Mouse (Mus musculus) liver, adult 2 months (tissue): ENCODE results near the gene St5. TPM values are rescaled to one million over a fixed set of nuclear protein-coding genes. Genes with fewer than 3 reads are reported as not detected.

Experiments
- DNase-seq: peaks from one replicate; pipeline ENCODE4 v3.0.0-alpha.2; 2011; ENCODE audit warnings: low read depth, low spot score; ENCODE audit errors: extremely low read depth
- H3K27ac ChIP-seq: fragments of 200-500 bp; replicated peaks from 2 replicates; pipeline ENCODE4 v1.5.1; 2012; ENCODE audit warnings: low read depth, mild to moderate bottlenecking, control low read depth, inconsistent platforms, low read length; ENCODE audit not compliant: insufficient read depth
- H3K27me3 ChIP-seq: fragments of 200-500 bp; 2 replicates; pipeline ENCODE4 v1.6.1; 2012; ENCODE audit warnings: mild to moderate bottlenecking, moderate library complexity, low read length, inconsistent platforms; ENCODE audit not compliant: control insufficient read depth, insufficient read depth
- H3K36me3 ChIP-seq: fragments of 200-500 bp; 2 replicates; pipeline ENCODE4 v1.6.1; 2012; ENCODE audit warnings: low read length, inconsistent platforms; ENCODE audit not compliant: control insufficient read depth, insufficient read depth
- H3K4me1 ChIP-seq: fragments of 200-500 bp; 2 replicates; pipeline ENCODE4 v1.6.1; 2011; ENCODE audit warnings: low read length; ENCODE audit not compliant: control insufficient read depth, insufficient read depth
- H3K4me3 ChIP-seq: fragments of 200-500 bp; 2 replicates; pipeline ENCODE4 v1.5.1; 2011; ENCODE audit warnings: low read depth, mild to moderate bottlenecking, control low read depth, low read length, moderate library complexity; ENCODE audit not compliant: insufficient read depth
- H3K79me2 ChIP-seq: fragments of 200-500 bp; 2 replicates; pipeline ENCODE4 v1.6.1; 2012; ENCODE audit warnings: inconsistent platforms, mild to moderate bottlenecking, low read length, moderate library complexity; ENCODE audit not compliant: control insufficient read depth, insufficient read depth
- H3K9ac ChIP-seq: fragments of 200-500 bp; 2 replicates; pipeline ENCODE4 v1.6.1; 2012; ENCODE audit warnings: low read depth, mild to moderate bottlenecking, control low read depth, inconsistent platforms, low read length
- CTCF ChIP-seq: fragments of 200-500 bp; IDR thresholded peaks from 2 replicates; pipeline ENCODE4 v1.5.1; 2011; ENCODE audit warnings: low read depth, low read length, control low read depth
- POLR2A ChIP-seq: fragments of 200-500 bp; IDR thresholded peaks from 2 replicates; pipeline ENCODE4 v1.6.1; 2011; ENCODE audit warnings: low read length, control low read depth; ENCODE audit not compliant: insufficient read depth; ENCODE audit errors: extremely low read depth
- WGBS: fragments of 180-500 bp; shearing (Covaris S2); methylation state at CpG from one replicate; pipeline ENCODE4 v1.1.7; 2018; 5-methylcytosine and 5-hydroxymethylcytosine counted together
- polyA plus RNA-seq: library from polyadenylated mRNA; depleted of rRNA; stranded (reverse); fragments of >200 nt; gene quantifications from 2 replicates; pipeline ENCODE4 v1.2.3, GENCODE M21; 2012
- total RNA-seq: library from RNA; depleted of rRNA; stranded (reverse); fragments of >200 nt; gene quantifications from 2 replicates; pipeline ENCODE4 v1.2.3, GENCODE M21; 2014

The St5 gene
- total and polyA plus RNA-seq, 2 experiments = 8.3 to 36.4 TPM

- peaks cover 31% of the 10 kb centered on the region for H3K4me1 ChIP-seq
- H3K4me3 ChIP-seq = no peak overlapping the region
- no peak for DNase-seq
- H3K27ac ChIP-seq = no peak overlapping the region
- H3K79me2 ChIP-seq = peaks cover 10% of the 10 kb centered on the region; the same call in 1 of the 2 replicates
- no peak for TF ChIP-seq CTCF
- TF ChIP-seq POLR2A = no peak
- no peaks in the 10 kb centered on the region for H3K27me3 ChIP-seq
- WGBS = 64% methylated on average over 2 of the region's 2 CpGs
- no peak overlapping the region for H3K9ac ChIP-seq
- peaks cover 49% of the 10 kb centered on the region for H3K36me3 ChIP-seq
Measured at GRCm38 (mm10) chr7:109523304-109523703, 180.1 kb downstream of the St5 start.

- no peak for TF ChIP-seq CTCF
- TF ChIP-seq POLR2A = no peak
- WGBS = 81% methylated on average over 5 of the region's 5 CpGs
- peaks cover 36% of the 10 kb centered on the region for H3K4me1 ChIP-seq
- H3K27me3 ChIP-seq = no peaks in the 10 kb centered on the region
- DNase-seq = no peak
- no peak overlapping the region for H3K9ac ChIP-seq
- no peak overlapping the region for H3K27ac ChIP-seq
- peaks cover 47% of the 10 kb centered on the region for H3K36me3 ChIP-seq
- H3K4me3 ChIP-seq = no peak overlapping the region
- H3K79me2 ChIP-seq = peaks cover 10% of the 10 kb centered on the region; the same call in 1 of the 2 replicates
Measured at GRCm38 (mm10) chr7:109522084-109522483, 181.3 kb downstream of the St5 start.

- peaks cover 10% of the 10 kb centered on the region; the same call in 1 of the 2 replicates for H3K79me2 ChIP-seq
- WGBS = 1% methylated on average over 10 of the region's 10 CpGs
- TF ChIP-seq POLR2A = no peak
- TF ChIP-seq CTCF = no peak
- H3K36me3 ChIP-seq = peaks cover 41% of the 10 kb centered on the region
- DNase-seq = peak; percentile 39
- peaks cover 20% of the 10 kb centered on the region for H3K4me1 ChIP-seq
- peak overlapping the region; percentile 93 for H3K4me3 ChIP-seq
- peak overlapping the region; percentile 97 for H3K9ac ChIP-seq
- H3K27ac ChIP-seq = peak overlapping the region; percentile 90
- H3K27me3 ChIP-seq = no peaks in the 10 kb centered on the region
Measured at GRCm38 (mm10) chr7:109519936-109520335, 183.5 kb downstream of the St5 start.

- peak; percentile 85 for DNase-seq
- under 1% methylated on average over 71 of the region's 72 CpGs for WGBS
Measured at GRCm38 (mm10) chr7:109518838-109519696, 184.3 kb downstream of the St5 start, which contains the start of gene Rpl27a. TSS of gene Rpl27a (plus strand) at chr7:109519147.

GRCm38 (mm10) chr7:109518036-109518681 is 185.2 kb downstream of the St5 start:
- Histone ChIP-seq H3K4me1 (peaks cover 14% of the 10 kb centered on the region), H3K4me3 (peak overlapping the region; percentile 51), H3K36me3 (peaks cover 27% of the 10 kb centered on the region), H3K27me3 (no peaks in the 10 kb centered on the region), H3K79me2 (peaks cover 10% of the 10 kb centered on the region; the same call in 1 of the 2 replicates), H3K27ac (peak overlapping the region; percentile 67), H3K9ac (peak overlapping the region; percentile 44)
- TF ChIP-seq CTCF (no peak), POLR2A (no peak)
- 10% methylated on average over 10 of the region's 10 CpGs for WGBS
- peak; percentile 33 for DNase-seq

More at GRCm38 (mm10) chr7:109518838-109519696, 184.3 kb downstream of the St5 start, which contains the start of gene Rpl27a:
- peak within 1 kb of the TSS; percentile 90 for H3K27ac ChIP-seq
- H3K4me1 ChIP-seq = peaks cover 14% of the 10 kb centered on the region
- no peak for TF ChIP-seq CTCF
- TF ChIP-seq POLR2A = peak; percentile 91
- peak within 1 kb of the TSS; percentile 97 for H3K9ac ChIP-seq
- peaks cover 10% of the 10 kb centered on the region; the same call in 1 of the 2 replicates for H3K79me2 ChIP-seq
- H3K27me3 ChIP-seq = no peaks in the 10 kb centered on the region
- H3K36me3 ChIP-seq = peaks cover 33% of the 10 kb centered on the region
- peak within 1 kb of the TSS; percentile 93 for H3K4me3 ChIP-seq
